Mouse (Mus musculus): ENCODE measurements around the gene Amn1.
A peak's percentile ranks its signal among the peaks of the same experiment; 100 is the strongest.

- TF ChIP-seq HCFC1 (IDR thresholded peaks at IDR 0.05; ENCODE audit: borderline replicate concordance, insufficient read depth, low read length) (0 out of 2 replicates have a peak, but pooled peaks have one; percentile 25), ZNF384 (IDR thresholded peaks at IDR 0.05; ENCODE audit: low read depth, low read length) (peak; percentile 38; the same call in 1 of the 2 replicates), ZC3H11A (IDR thresholded peaks at IDR 0.05; ENCODE audit: borderline replicate concordance, low read depth, low read length) (peak; percentile 90)
Measured at GRCm38 (mm10) chr6:149126675-149127074, 61.8 kb downstream of the Amn1 start.
